Mouse (Mus musculus): ENCODE measurements at regions not wholly inside any gene's neighbourhood (a gene's known extent, or its start where the extent isn't known, plus 50 kb on each side); places are given as distances from the start of the nearest gene placed in this dataset.

DNA sequence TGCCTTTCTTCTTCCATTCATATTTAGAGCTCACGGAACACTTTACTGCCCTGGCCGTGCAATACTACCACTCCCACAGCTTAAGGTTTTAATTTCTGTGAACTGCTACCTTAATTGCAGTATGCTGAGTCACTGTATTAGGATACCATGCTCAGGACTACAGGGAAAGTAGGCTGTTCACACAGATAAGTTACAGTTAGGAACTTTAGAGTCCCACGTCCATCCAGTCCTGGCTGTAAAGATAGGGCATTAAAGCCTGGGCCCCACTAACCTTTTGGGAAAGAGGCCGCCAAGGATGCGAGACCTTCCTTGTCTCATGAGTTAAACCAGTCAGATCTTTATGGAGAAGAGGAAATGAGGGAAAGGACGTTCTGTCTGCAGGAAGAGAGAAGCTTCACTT, 574.6 kb downstream of the Stpg2 start:
- no peak for DNase-seq

DNA sequence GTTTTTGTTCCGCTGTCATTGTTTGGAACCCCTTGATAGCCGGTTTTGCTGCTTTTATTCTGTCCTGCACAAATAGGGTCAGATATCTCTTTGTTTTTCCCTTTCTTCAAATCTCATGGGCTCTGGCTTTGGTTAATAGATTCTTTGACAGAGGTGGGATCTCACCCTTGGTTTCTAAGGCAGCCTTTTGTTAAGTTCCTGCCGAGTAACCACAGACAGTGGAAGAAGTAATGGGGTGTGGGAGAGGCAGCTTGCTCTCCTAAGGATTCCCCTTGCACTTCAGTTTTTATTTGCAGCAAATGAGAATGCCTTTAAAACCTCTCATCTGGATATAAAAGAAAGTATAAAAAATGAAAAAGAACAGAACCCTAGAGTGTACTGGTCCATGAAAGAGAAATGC, 577.9 kb downstream of the Stpg2 start:
- no peak for DNase-seq

DNA sequence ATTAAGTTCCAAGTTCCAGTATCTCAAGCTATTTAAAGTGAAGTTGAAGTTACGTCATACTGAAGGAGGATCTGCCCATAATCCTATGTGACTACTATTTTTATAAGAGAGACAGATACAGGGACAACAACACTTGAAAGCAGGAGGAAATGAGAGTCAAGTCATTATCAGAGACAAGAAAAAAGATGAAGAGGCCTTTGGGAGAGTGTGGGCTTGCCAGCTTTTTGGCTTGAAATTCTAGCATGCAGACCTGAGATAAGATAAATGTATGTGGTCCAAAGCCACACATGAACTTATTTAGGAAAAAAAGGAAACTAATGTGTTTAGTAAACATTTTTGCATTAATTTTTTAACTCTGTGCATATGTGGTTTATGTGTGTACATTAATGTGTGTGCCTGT, 581.0 kb downstream of the Stpg2 start:
- DNase-seq = no peak

DNA sequence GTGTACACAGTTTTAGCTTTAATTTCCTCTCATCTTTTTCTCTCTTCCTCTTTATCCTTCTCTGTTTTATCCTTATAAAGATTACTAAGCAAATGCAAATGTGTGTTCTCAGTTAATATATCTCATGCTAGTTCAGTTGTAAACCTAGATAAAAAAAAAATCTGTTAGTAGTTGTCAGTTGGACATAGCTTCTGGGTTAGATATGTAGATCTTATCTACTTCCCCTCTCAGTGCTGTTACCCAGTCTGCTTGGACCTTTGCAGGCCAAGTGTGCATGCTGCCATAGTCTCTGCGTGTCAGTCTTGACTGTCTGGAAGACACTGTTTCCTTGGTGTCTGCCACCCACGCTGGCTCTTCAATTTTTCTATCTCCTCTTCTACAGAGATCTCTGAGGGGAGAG, 583.4 kb downstream of the Stpg2 start:
- DNase-seq = no peak

DNA sequence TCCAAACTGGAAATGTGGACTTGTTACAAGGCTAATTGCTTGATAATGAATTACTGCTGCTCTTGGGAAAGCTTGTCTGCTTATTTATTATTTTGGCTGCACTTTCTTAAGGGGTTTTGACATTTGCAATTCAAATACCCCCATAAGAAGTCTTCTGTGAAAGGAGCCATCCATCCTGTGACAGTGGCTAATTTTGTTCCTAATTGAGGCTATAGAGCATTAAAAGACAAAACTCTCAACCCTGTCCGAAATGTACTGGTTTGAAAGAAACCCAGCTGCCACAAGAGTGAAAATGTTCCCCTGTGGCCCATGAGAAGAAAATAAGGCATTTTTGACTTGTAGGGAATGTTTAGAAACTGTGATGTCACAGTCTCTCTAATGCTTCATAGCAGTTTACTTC, 591.2 kb downstream of the Stpg2 start:
- DNase-seq = no peak

DNA sequence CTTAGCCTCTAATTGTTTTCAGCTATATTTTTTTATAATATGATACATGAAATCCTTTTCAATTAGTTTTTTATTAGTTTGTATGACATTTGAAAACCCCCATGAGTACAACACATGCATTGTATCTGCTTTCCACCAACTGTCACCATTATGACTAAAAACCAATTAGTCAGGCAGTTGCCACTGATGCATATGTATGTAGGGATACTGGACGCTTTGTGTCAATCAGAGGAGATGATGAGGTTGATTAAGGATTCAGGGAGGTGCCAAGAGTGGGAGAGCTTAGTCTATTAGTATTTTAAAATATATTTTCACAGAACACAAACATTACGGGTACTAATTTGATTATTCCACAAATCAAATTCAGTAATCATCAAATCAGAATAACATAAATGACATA, 593.6 kb downstream of the Stpg2 start:
- no peak for DNase-seq

DNA sequence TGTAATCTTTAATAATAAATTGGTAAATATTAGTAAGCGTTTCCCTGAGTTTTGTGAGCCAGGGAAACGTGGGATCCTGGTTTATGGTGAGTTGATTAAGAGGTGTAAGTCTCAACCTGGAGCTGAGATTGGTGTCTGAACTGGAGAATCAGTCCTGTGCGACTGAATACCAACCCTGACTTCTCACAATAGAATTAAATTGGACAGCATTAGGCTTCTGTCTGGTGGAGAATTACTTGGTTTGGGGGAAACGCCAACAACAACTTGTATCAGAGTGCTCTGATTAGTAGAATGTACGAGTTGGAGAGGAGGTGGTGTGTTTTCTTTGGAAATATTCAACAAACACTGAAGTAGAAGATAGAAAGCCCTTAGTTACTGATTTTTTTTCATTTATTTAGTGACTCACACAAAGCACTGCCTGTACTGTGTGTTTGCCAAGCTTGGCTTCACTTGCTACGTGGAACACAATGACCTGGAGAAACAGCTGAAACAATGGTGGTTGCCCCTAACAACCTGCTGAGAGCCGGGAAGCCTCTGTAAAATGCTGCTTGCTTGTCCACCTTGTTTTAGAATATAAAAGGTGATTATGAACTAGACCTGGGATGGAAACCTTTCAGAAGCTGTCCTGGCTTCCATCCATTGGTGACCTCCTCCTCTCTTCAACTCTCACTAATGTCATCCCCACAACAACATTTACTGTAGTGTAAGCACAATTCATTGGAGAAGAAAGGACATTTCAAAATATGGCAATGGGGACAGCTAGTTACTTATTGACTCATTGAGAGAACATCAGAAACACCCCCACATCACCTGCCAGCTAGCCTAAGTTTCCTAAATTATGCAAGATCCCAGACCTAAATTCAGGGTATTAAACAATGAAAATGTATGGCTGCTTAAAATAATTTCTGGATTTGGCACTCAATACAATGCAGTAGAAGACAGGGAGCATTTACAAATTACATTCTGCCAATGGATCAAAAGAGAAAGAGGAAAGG, 597.5 kb downstream of the Stpg2 start:
- DNase-seq = peak; percentile 54

DNA sequence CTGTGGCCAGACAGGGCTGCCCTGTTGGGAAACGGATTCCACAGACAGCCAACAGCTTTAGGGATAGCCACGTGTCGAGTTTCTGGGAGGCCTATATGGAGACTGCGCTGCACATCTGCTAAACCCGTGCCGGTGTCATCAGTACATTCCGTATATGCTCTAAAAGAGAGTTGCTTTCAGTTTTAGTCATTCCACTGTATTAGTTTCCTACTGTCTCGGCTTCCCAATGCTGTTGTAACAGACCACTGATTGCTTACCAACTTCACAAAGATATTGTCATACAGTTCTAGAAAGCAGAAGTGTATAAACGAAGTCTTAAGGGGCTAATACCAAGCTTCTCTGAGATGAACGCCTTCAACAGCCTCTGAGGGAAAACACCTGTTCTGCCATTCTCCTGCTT, 622.5 kb downstream of the Stpg2 start:
- no peak for DNase-seq

DNA sequence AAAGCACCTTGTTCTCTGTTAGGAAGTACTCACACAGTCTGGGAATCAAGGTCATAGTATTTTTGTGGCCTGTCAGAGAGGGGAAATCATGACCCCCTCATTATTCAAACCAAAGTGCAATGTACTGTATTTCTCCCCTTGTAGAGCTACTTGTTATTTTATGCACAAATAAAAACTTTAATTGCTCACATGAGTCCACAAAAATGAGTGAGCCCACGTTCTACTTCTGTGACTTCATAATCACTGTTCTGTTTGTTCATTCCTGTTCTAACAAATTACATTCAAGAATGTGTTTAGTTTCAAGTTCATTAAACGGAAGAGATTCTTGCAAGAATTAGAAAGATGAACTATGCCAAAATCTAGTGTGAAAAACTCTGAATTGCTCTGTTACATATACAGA, 623.1 kb downstream of the Stpg2 start:
- no peak for DNase-seq

DNA sequence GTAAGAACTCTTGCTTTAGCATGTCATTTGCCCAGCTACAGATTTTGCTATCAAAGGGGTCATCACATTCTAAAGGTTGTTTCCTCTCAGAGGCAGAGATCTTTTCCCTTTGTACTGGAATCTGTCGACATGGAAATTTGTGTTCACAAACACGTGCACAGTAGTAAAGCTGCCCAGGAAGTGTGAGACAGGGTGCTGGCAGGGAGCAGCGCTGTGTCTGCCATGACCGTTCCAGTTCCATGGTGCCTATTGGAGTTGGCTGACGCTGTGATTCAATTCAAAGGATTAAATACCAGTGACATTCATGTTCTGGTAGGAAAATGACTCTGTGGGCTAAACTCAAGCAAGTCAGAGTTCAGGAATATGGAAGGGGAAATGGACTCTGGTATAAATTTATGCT, 627.1 kb downstream of the Stpg2 start:
- no peak for DNase-seq

DNA sequence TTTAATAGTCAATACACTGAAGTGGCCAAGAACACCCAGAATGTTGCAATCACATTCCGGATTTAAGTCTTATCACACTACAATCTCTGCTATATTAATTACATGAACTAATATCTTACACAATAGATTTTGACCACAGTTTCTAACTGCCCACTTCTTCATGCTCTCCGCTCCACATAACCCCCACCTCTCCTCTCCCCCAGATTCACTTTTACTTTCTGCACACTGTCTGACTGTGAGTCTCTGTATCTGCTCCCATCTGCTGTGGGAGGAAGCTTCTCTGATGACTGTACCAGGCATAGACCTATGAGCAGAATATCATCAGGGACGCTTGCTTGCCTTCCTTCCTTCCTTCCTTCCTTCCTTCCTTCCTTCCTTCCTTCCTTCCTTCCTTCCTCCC, 636.5 kb downstream of the Stpg2 start:
- DNase-seq = no peak

DNA sequence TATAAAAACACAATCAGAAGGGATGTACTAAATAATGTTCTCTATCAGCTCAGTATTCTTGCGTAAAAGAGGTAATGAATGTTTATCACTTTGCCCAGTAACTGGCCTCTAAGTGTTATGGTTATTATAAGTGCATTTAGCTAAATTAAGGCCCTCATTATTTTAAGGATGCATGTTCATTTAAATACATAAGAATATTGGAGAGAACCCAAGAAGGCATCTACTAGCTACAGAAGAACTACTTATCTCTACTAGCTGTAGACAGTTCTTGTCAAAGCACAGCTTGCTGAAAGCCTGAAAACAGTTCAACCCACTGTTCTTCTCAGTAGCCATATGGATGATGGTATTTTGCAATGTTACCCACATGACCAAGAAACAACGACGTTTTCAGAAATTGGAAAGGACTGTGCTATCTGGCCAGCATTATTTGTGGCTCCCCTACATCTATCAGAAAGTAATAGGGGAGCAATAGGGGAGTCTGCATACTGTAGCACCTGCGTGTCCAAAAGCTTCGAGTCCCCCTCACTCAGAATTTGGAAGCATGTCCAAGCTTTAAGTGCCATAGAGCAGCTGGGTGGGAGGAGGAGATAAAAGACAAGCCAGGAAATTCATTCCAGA, 637.6 kb downstream of the Stpg2 start:
- DNase-seq = peak; percentile 14

DNA sequence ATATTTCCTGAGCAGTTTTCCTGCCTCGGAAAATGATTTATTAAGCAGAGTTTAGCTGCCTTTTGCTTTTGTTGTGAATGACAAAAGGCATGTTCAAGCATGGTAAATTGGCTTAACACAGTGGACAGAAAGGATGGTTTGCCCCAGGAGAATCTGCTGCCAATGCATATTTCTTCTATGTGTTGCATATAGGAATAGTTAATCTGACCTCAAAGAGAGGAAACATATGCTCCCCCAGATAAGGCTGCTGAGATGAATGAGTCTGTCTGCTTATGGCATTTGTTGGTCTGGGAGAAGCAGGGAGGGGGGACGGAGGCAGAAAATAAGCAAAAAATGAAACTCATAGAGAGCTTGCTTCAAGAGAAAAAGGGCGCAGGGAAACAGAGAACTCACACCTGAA, 638.9 kb downstream of the Stpg2 start:
- no peak for DNase-seq

DNA sequence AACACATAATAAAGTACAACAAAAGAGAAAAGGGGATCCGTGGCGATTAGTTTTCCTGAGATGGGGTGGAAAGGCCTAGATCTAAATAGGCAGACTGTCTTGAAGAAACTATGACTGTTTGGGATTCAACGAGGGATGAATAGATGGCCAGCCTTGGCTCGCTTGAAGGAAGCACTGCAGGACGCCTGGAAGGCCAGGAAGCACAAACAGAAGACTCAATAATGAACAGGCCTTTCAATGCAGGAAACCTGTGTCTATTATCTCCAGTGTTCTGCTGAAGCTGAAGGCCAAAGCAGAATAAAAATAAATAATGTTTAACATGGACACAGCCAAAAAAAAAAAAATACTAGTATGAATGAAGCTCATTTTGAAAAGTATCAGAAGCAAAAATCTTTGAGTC, 642.3 kb downstream of the Stpg2 start:
- DNase-seq = no peak

DNA sequence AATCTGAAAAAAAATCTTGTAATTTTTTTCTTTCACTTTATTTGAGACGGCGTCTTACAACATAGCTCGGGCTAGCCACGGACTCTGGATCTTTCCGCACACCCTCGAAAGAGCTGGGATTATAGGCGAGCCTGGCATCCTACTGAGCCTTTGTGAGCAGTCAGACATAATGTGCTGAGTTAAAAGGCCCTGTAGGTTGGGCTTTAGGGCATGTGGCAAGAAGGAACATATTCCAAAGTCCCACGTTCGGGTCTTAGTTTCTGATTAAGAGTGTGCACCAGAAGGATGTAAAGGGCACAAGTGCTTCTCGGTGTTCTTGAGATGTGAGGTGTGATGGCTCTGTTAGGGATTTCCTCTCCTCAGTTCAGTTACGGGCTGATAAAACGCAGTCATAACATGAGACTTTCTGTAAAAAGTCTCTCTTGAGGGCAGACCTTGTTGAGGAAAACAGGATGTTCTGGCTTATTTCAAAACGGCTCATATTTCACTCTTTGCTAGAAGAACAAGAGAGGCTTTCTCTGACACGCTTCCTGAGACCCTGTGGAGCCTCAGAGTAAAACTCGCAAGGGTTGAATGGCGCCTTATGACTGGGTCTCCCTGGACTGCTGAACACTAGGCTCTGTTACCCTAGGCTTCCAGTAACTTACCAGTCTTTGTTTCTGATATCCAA, 654.6 kb downstream of the Stpg2 start:
- DNase-seq = no peak

DNA sequence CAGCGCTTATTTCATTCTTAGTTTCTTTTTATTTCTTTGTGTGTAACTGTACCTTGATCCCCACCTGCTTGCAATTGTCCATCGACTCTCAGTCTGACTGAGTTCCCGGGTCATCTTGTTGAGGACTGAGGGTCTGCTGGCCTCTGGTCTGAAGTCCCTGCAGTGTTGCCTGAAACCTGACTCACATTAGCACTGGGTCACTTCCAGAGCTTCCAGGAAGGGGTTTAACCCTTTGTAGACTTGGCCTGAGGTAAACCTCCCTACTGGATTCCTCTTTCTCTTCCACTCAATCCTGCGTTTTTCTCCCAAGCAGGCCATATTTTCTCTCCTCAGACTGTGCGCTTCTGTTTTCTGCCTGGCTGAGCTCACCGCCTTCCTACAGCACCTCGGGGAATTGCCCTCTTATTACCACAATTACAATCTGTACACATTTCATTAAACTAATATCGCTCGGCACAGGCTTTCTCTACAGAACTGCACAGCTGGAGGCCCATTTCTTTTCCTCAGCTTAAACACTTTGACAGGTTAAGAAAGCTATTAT, 655.4 kb downstream of the Stpg2 start:
- DNase-seq = no peak

DNA sequence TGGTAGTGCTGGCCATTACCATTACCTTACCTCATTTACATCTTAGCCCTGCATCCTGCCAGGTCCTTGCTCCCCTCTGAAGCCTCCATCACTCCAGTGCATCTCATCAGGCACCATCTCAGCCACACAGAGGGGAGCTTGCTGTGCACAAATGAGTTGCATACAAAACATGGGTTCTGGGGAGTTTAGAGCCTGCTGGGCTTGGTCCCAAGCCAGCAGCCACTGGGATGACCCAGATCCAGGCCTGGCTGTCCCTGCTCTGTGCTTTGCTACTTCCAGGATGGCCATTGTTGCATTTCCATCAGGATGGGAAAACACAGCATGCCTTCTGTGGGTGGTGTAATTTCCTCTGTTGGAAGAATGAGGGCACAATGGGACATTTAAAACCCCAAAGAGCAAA, 660.8 kb downstream of the Stpg2 start:
- DNase-seq = no peak

DNA sequence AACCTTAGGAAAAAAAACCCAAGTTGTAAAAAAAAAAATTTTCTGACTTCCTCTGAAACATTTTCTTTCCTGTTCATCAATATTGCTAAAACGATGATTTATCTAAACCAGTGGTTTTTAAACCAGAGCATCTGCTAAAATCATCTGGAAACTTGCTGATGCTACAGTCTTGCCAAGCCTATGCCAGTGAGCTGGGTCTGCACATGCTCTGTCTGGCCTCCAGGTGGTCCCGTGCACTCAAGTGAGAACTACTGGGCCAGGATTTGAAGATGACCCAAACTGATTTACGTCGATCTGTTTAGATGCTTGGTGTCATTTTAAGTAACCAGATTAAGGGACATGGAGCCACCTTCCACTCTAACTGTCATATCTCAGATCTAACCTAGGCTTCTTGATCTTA, 661.5 kb downstream of the Stpg2 start:
- no peak for DNase-seq

DNA sequence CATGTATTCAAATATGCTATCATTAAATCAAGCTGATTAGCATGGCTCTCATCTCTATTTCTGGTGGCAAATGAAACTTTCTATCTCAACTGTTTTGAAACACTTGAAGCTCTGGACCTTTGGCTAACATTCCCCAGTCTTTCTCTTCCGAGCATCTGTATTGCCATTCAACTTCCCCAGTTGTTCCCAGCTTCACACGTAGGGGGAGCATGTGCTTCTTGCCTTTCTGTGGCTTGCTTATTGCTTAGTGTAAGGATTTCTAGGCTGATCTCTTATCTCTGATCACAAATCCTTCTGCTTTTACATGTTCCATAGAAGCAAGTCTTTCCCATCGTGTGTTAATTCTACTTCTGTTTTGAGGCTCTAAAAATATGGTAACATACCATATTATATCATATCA, 662.0 kb downstream of the Stpg2 start:
- DNase-seq = no peak

DNA sequence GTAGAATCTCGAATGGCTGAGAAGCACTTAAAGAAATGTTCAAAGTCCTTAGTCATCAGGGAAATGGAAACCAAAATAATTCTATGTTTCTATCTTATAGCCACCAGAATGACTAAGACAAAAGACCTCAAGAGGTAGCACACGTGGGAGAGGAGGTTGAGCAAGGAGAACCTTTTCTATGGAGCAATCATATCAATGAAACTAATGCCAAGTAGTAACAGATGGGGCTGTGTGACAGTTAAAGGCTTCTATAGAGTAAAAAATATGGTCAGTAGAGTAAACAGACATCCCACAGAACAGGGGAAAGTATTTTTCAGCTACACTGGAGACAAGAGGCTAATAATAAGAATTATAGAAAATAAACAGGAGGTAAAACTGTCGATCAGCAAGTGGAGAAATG, 664.3 kb downstream of the Stpg2 start:
- no peak for DNase-seq

DNA sequence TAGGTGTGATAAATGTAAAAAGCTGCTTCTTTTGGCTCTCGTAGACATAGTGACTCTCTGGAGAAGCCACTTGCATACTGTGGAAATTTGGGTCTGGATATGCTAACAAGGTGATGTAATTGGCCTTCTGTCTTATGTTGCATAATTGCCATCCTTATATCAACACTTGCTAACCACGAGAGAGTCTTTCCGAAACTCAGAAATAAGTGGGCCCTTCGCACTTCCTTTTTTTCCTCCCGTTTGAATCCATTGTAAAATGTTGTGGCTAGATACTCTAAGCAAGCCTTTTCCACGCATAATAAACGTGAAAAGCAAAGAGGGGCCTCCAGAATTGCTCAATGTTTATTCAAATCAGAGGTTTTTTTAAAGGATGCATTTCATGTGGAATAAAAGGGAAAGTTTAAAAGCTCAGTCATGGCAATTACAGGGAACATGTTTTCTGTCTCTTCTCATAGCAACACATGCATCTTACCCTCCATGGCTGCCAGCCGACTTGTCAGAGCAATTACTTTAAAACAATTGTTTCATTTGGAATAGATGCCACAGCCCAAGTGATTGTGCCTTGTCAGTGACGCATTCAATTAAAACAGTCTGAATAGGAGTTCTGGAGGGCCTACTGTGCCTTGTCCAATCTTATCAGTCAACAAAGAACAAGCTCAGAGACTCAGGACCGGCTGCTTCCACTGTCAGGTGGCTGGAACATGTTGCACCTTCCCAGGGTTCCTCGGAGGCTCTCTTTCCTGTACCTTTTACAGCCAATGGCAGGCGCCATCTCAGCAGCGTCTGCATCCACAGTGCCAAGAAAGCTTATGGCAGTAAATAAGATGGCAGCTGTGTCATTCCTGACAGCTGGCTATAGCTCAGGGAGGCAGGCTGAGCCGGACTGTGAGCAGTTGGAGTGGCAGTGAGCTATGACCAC, 680.7 kb downstream of the Stpg2 start:
- peak; percentile 12 for DNase-seq

DNA sequence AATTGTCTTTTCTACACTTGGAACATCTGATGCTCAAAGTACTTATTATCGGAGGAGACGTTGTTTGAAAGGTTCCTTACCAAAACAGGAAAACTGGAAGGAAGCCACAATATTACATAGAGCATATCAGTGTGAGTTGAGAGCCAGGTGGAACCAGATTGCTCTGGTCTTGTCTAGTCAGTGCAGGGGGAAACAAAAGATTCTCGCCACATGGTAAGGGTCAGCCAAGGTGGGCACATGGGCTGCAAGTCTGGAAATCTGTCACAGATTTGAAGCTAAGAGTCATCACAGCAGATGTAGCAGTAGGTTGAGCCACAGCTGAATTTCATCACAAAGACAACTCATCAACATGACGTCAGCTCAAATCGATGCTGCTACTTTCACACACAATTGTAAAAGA, 681.8 kb downstream of the Stpg2 start:
- DNase-seq = no peak

DNA sequence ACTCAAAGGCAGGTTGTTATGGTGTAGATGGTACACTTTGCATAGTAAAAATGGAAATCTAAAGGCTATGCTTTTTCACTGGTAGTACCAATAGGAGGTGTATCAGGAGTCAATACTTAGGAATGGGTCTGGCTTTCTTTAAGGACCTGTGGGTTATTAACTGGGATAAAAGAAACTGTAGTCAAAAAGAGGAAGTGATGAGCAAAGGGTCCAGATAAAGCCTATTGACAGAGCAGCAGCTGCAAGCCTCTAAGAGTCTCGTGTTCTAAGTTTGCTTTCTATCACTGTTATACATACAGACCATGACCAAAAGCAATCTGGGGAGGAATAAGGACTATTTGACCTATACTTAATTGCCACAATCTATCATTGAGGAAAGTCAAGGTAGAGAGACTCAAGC, 683.0 kb downstream of the Stpg2 start:
- DNase-seq = no peak
